Mouse (Mus musculus): Measurements from ENCODE around the gene Lrsam1.

- TF ChIP-seq HCFC1 (IDR thresholded peaks at IDR 0.05; ENCODE audit: borderline replicate concordance, insufficient read depth, low read length), result no peak
- TF ChIP-seq MAFK (IDR thresholded peaks at IDR 0.05; ENCODE audit: insufficient read depth, low read depth, low read length), result no peak
- TF ChIP-seq CHD2 (IDR thresholded peaks at IDR 0.05; ENCODE audit: low read depth, low read length), result no peak
- no peak for TF ChIP-seq ZNF384 (IDR thresholded peaks at IDR 0.05; ENCODE audit: low read depth, low read length)
- no peak for TF ChIP-seq ZC3H11A (IDR thresholded peaks at IDR 0.05; ENCODE audit: borderline replicate concordance, low read depth, low read length)
These were observed 29.7 kb downstream of the Lrsam1 start for GRCm38 (mm10) chr2:32931730-32932129.
